Mouse (Mus musculus) urinary bladder, adult 2 months (tissue): Measurements from ENCODE around the gene Tfap4. TPM values are rescaled to one million over a fixed set of nuclear protein-coding genes. Genes with fewer than 3 reads are reported as not detected.

Experiments used
- DNase-seq: peaks from one replicate; pipeline ENCODE4 v3.0.0; 2022; ENCODE audit warnings: low spot score
- polyA plus RNA-seq: library from polyadenylated mRNA; depleted of rRNA; stranded (reverse); fragments of >200 nt; gene quantifications from 2 replicates; pipeline ENCODE4 v1.2.3, GENCODE M21; 2012; rRNA removed

Tfap4 gene
- polyA plus RNA-seq: 8.4 and 9.3 TPM in 2 replicates

DNA sequence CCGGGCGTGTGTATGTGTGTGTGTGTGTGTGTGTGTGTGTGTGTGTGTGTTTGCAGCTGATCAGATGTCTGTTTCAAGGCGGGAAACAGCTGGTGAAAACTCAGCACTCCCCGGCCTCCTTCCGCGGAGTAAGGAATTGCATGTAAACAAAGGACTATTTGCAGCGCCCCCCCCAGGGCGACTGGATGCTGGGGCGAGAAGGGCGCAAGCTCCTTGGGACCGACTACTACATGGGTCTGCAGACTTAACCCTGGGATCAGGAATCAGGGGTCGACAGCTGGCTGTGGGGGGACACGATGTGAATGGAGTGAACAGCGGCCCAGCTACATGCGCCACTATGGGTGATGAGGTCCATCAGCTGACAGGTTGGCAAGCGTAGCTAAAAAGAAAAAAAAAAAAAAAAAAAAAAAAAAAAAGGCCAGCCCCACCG, at the start of gene Tfap4:
Gene Tfap4 (minus strand): TSS at position 140 of the 430 bp plus-strand sequence.
- peak; percentile 70 for DNase-seq

DNA sequence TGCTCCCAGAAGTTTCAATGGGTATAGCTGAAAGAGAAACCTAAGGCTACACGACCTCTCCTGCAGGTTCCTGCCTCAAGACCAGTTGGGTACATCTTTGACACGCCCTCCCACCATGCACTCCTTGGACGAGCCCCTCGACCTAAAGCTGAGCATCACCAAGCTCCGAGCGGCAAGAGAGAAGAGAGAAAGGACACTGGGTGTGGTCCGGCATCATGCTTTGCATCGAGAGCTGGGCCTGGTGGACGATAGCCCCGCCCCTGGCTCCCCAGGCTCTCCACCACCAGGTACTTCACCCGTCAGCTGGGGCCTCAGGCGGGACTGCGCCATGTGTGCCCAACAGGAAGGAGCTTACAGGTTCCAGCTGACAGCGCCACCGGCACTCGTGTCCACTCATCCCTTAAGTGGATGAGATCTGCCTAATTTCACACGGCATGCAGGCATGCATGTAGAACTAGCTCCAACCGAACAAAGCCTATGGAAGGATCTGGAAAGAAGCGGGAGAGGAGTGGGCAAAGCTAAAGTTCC, 48.9 kb upstream of the Tfap4 start:
- no peak for DNase-seq

DNA sequence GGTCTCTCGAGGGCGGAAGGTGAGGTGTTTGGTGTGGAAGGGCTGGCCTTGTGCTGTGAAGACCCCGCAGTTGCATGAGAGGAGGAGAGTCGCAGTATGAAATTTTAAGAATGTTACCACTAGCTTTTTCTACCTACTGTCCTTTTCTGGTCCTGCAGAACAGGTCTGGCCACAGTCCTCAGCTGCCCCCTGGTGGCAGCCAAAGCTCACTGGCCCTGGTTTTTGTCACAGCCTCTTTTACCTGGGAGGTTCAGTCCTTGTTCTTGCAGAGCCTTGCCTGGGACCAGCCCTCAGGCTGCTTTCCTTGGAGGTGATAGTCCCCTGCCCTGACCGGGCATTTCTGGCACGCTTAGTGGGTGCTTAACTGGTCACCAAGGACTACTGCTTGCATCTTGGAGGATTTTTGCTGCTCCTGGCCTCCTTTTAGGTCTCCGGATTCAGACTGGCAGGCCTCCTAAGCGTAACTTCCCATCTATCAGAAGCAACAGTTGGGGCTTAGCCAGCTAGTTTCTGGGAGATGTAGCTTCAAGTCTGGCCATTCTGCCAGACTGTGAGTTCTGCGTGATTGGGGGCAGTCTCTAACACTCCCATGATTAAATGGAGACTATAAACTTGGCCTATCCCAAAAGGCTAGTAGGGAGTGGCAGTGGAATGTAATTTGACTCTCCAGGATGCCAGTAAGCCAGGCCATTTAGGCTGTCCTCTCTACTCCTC, 48.3 kb upstream of the Tfap4 start:
- DNase-seq: peak; percentile 64

DNA sequence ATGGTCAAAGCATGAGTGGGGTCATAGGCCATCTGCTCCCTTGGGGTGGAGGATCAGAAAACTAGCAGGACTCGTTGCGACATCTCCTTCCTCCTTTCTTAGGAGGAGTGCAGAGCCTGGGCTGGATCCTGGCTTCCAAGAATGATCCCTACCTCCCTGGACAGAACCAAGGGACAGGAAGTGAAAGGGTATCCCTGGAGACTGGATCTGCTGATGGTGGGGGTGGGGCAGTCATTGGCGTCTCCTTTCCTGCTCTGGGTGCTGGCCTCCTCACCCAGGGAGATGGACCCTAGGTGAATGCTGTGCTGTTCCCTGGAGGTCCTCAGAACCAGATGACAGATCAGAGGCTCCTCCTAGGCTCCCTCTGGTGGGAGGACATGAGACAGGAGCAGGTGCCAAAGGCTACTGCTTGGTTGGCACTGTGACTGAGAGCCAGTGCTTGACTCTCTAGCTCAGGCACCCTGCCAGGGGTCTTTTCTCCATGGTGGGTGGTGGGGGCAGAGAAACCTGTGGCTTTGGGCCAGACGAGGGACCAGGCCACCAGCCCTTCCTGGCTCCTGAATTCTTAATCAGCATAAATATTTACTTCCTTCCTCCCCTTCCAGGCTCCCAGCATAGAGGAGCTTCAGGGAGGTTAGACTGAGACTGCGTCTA, 46.9 kb upstream of the Tfap4 start:
- DNase-seq: no peak

DNA sequence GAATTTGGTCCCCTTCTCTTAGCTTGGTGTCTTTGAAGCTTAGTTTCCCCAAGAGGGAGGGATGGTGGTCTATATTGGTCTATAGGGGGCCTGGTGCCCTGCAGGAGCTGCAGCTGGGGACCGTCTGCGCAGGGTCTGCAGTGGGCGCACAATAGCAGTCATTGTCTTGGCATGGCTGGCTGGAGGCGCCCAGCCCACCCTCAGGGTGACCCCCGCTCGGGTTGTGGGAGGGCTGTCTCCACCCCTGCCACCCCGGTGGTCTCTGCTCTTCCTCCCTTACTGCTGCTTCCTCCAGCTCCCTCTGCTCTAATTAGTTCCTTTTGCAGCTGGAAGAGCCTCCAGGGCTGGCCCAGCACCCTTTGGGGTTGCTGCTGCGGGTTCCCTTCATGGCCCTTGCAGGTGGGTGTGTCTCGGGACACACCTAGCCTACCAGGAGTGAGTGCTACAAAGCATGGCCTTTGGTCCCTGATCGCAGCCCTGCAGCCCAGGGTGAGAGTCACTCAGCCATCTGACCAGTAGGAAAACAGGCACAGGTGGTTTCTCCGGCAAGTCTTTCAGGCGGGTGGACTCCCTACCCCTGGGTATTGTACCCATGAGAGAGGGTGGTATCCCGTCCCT, 46.0 kb upstream of the Tfap4 start:
- DNase-seq: no peak

DNA sequence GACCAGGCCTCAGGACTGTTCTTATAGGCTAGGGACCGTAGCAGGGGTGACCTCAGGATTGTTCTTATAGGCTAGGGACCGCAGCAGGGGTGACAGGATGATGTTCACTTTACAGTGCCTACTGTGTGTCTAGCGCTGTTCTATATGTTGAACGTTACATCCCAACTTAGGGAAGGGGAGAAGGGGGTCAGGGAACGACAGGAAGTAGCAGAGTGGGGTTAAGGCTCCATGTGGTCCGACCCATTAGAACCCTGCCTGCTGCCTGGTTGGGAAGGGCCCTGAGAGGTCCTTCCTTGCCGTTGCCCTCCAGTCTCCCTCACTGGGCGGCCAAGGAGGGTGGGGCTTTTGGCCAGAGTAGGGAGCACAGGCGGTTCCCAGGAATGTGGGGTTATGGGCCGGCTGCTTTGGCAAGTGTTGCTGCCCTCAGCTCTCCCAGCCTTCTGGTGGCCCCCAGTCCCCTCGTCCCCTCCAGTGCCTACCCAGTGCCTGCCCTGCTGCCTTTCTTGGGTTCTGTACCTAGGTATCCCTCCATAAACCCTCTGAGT, 44.7 kb upstream of the Tfap4 start:
- no peak for DNase-seq

DNA sequence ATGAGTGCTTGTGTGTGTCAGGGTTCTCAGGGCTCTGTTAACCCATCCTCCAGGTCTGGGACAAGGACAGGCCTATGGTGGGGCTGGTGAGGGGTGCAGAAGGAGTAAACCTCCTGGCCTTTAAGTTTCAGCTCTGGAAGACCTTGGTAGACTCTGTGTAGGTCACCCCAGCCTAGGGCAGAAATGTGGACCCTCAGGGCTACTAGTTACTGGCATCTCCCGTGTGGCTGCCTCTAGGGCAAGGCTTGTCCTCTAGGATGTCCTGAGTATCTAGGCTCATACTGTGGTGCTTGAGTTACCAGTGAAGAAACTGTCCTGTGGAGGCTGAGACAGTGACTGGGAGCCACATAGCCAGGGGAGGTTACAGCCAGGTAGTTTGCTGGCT, 43.8 kb upstream of the Tfap4 start:
- DNase-seq: no peak

DNA sequence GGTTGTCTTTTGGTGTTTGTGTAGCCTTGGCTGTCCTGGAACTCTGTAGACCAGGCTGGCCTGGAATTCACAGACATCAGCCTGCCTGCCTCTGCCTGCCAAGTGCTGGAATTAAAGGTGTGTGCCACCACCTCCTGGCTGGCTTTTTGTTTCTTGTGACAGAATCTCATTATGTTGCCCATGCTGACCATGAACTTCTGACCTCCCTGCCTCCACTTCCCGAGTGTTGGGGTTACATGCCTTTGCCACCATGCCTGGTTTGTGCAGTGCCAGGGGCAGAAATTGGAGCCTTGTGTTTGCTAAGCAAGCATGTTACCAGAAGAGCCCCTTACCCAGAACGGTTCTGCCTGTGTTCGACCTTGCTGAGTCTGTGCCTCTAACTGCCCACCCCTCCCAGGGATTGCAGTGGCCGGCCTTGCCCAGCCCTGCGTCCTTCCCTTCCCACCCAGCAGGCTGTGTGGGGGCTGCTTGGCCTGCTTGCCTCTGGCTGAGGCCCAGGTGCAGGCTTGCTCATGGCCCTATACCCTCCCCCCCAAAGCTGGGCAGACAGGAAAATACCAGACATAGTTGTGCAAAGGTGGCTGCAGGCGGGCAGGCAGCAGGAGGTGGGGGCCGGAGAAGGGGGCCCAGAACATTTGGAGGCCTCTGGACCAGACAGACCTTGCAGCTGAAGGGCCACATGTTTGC, 43.3 kb upstream of the Tfap4 start:
- DNase-seq: no peak

DNA sequence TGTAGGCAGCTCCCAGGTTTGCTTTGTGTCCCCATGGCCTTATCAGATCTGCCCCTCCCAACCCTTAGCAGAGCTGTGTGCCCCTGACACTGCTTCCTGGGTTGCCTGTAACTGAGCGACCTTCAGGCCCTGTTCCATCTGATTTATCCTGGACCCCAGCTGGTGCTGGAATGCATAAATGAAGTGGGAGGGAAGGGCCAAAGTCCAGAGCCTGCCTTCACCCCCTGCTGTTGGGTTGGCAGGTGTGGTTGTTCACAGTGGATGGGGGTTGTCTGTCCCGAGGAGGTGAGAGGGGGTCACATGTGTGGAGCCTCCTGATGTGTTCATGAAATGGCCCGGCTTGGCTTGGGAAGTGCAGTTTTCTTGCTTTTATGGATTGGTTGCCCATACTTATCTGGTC, 42.5 kb upstream of the Tfap4 start:
- DNase-seq: no peak

DNA sequence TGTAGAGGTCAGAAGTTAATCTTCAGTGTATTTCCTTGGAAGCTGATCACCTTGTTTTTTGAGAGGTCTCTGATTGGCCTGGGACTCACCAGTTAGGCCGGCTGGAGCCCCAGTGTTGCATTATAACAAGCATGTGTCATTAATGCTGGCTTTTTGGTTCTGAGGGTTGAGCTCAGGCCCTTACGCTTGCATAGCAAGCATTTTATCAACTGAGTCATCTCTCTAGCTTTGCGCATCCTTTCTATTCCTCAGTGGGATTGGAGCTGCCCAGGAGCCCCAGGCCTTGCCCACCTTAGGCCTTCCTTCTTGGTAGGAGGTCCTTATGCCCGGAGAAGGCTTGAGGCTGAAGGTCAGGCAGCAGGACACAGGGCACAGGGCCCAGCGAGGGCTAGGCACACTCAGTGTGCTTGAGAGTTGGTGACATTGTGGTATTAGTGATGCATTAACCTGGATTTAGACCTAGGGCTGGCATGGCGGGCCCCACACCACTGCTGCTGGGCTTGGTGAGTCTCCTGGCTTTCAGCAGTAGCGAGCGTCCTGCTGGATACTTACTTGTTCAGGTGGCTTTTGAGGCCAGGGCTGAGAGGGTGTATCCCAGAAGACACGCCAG, 41.2 kb upstream of the Tfap4 start:
- no peak for DNase-seq

DNA sequence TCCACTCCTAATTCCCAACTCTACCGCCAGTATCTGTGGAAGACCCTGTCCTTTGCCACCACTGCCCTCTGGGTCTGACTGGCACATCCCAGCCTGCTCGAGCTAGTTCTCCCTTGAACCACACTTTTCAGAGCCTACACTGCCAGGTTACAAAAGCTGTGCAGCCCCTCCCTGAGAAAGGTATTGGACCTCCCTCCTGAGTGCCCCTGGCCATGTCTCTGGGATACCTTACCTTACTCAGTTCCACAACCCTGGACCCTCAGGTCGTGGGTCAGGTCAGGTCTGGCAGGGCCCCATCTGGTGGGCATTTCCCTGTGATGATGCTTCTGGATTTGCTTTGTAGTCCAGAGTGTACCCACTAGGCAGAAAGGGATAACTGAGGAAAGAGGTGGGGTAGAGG, 40.0 kb upstream of the Tfap4 start:
- no peak for DNase-seq

DNA sequence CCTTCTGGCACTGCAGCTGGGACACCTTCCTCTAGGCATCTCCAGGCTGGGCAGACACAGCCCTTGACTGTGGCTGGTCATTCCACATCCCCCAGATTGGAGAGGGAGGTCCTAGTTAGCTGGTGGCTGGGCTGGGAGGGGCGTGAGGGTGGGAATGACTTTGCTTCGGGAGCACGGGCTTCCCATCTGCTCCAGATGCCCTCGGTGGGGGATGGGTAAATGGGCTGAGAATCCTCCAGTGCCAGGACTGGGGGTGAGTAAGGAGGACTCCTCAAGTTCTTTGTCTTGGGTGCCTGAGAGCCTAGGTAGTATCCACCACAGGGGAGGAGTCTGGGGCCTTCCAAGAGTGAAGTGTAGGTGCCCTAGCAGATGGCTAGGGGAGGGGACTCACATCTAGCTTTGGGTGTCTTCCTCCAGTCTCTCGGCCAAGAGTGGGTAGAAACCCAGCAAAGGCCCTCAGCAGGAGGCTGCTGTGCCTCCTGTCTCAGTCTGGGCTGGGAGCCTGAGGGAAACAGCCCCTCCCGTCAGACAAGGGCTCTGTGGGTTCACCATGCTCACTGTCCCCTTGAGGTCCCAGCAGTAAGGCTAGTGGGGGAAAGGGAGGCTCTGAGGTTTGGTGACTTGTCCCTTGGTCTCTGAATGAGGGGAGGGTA, 39.4 kb upstream of the Tfap4 start:
- DNase-seq: no peak

DNA sequence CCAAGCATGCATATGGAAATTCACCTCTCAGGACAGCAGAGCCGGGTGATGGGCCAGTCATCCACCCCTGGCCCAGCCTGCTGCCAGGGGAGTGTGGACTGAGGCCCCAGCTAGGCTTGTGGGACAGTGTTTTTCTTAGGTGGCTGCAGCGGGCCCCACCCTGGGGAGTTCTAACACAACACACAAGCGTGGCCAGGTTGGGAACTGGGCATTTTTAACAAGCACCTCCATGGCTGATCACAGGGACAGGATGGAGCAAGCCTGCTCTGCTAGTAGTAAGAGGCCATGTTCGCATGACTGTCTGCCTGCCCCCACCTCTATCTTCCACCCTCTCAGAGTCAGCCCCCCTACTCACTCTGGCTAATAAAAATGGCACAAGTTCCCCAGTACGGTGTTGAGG, 38.4 kb upstream of the Tfap4 start:
- no peak for DNase-seq

DNA sequence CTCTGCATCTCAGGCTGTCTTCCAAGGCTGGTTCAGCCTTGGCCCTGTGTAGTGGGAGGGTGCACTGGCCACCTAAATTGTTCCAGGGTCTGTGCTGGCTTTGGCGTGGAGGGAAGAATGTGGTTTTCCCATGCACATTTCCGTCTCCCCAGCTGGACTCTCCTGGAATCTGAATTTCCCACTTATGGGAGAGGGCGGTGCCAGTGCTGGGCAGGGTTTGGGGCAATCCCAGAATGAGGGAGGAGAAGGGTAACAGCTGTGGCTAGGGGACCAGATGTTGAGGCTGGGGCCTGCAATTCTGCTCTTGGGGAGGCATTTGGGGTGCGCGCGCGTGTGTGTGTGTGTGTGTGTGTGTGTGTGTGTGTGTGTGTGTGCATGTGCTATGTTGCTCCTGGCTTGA, 37.6 kb upstream of the Tfap4 start:
- no peak for DNase-seq

DNA sequence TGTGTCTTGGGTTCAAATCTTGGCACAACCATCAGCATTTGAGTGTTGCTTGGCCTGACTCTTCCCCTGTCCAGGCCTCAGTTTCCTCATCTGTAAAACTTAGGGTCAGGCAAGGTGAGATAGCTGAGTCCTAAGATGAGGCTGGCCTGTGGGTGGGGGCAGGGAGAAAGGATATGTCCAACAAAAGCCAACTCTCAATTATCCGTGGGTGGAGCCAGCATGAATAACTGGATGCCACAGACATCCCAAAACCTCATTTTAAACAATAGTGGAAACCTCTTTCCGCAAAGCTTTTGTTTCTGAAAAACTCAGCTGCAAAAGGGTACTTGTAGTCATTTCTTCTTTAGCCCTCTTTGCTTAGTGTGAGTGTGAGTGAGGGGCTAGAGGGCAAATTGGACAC, 37.2 kb upstream of the Tfap4 start:
- no peak for DNase-seq

DNA sequence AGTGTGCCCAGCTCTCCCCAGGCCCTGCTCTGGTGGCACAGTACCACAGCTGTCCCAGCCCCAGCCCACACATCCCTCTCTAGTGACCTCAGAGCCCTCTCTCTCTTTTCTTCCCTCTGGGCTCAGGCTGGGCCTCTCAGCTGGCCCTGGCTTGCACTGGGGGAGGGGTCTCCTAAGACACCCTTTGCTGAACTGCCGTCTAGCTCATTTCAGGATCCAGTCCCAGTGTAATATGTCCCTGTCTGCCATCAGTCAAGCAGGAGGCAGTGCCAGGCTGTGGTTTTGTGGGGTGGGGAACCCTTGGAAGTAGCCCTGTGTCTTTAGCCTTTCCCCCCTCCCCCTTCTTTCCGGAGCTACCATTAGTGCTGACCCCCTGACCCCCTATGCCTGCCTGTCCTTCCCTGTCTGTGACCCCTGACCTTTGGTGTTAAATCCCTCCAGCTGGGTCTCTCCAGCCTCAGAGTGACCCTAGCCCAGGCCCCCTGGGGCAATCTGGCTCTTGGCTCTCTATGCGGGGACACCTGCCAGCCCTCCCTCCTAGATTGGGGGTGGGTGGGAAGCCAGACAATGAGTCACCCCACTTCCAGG, 36.6 kb upstream of the Tfap4 start:
- DNase-seq: no peak

DNA sequence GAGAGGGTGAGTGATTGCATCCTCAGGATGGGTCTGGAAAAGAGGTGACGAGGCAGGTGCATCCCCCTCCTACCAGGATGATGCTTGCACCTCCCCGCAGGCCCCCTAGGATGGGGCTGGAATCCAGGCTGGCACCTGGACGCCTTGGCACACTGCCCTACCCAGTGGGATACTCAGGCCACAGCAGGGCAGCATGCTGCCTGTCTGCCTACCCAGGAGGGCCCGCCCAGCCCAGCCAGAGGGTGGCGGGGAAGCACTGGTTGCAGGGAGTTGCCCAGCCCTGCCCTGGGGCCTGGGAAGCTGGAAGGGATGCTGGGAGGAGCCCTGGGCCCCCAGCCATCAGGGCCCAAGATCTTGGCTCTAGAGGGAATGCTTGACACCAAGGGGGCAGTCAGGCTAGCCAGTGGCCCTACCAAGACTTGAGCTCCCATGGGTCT, 35.9 kb upstream of the Tfap4 start:
- no peak for DNase-seq

DNA sequence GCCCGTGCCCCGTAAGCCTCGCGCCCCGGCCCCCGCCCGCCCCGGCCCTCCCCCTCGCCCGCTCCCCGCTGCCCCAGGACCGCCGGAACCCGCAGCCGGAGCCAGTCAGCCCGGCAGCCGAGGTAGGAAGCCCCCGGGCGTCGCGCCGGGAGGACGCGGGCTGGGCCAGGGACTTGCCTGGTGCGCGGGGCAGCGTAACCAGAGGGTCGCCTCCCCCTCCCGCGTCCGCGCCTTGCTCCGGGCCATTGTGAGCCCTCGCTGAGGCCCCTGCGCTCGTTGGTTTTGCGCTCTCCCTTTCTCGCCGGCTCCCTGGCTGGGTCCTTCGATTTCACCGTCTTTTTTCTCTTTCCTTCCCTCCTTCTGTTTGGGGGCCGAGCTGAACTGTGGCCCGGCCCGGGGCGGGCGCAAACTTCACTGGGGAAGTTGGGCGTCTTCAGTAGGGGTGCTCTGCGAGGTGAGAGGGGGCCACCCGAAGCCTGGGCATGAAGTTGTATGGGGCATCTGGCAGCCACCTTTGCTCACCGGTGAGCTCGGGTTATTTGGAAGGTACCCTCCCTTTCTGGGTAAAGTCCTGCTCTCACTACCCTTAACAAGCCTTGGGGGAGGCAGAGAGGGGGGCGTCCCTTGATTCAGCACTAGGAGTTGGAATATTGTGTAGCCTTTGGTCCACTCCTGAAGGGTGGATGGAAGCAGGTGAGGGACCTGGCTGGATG, 35.3 kb upstream of the Tfap4 start:
- DNase-seq: no peak

DNA sequence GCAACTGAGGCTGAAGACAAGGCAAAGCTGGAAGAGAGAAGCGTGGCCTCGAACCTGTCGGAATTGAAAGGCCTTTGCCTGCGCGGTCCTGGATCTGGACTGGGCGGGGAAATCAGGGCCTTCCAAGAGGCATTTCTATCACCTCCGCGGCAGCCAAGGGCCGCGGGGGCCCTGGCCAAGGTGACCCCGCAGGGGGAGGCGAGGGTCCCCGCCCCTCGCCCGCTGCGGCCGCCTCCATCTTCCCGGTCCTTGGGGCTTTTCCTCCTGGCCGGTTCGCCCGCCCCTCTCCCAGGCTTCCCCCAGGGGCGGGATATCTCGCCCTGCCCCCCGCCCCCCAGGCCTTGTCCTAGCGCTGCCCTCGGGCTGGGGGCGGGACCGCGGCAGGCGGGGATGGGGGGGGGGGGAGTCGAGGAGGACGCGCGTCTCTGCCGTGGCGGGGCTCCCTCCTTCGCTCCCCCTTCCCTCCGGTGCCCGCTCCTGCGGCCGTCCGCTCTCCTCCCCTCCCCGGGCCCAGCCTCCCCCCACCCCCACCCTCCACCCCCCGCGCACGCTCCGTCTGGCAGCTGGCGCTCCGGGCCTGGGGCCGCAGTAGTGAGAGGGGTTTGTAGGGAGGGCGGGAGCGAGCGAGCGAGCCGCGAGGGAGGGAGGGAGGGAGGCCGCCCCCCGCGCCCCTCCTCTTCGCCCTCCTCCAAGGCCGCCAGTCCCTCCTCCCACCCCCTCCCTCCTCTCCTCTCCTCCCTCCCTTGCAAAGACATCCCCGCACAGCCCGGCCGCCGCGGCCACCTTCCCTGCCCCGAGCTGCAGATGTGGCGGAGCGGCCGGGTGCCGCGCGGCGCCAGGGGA, 34.5 kb upstream of the Tfap4 start, which contains the start of gene Glis2:
Gene Glis2 (plus strand): TSS at position 743 of the 843 bp plus-strand sequence.
- DNase-seq: no peak
